Mouse (Mus musculus) liver, embryonic 11.5 days (tissue): ENCODE results near the gene Mrpl43. TPM values are rescaled to one million over a fixed set of nuclear protein-coding genes. Genes with fewer than 3 reads are reported as not detected.

Experiments
- polyA plus RNA-seq: library from polyadenylated mRNA; unstranded; fragments of >200 nt; fragmentation: Nextera tagmentation; extraction: Ambion mirVana; gene quantifications from 2 replicates; pipeline ENCODE4 v1.2.1, GENCODE M21; 2014

Gene Mrpl43
- polyA plus RNA-seq, 1 experiment from 2014 or later = 65.3 TPM

Other genes with a start within 250 kb of the Mrpl43 start
- 49.8 and 50.1 TPM in 2 replicates for gene Slf2, start 75.3 kb downstream of the Mrpl43 start, polyA plus RNA-seq
- gene Sema4g, start 17.3 kb downstream of the Mrpl43 start, polyA plus RNA-seq = 4.7 and 4.9 TPM in 2 replicates
- gene Twnk, start 779 bp downstream of the Mrpl43 start, polyA plus RNA-seq = 24.9 and 25.1 TPM in 2 replicates
- gene Lzts2, start 8.0 kb upstream of the Mrpl43 start, polyA plus RNA-seq = 28.6 and 31.4 TPM in 2 replicates
- gene Pdzd7, start 39.3 kb upstream of the Mrpl43 start, polyA plus RNA-seq = 0.09 TPM in 1 of 2 replicates, not detected in the other
- gene Sfxn3, start 41.1 kb upstream of the Mrpl43 start, polyA plus RNA-seq = 6.3 and 6.8 TPM in 2 replicates
- 0.91 and 1.6 TPM in 2 replicates for gene Kazald1, start 68.8 kb upstream of the Mrpl43 start, polyA plus RNA-seq
- gene Tlx1, start 144.2 kb upstream of the Mrpl43 start, polyA plus RNA-seq = 0.29 and 0.32 TPM in 2 replicates
- 0.14 and 0.58 TPM in 2 replicates for gene Lbx1, start 229.4 kb upstream of the Mrpl43 start, polyA plus RNA-seq